Mouse (Mus musculus) adrenal gland, adult (tissue): ENCODE data around the gene Tex29.

Source experiments
- DNase-seq, 2 experiments: peaks; one replicate each; pipeline ENCODE4 v3.0.0; 2022 to 2023; ENCODE audit warnings: low spot score in 1 of 2; ENCODE audit not compliant: inconsistent age in 2 of 2

Gene Tex29

GRCm38 (mm10) chr8:11840174-11840573 is at the start of gene Tex29:
Gene Tex29 (plus strand): TSS chr8:11840474.
- DNase-seq: no peak

- no peak for DNase-seq
Observed at GRCm38 (mm10) chr8:11794956-11795355, 45.3 kb upstream of the Tex29 start.

- DNase-seq: no peak
Observed at GRCm38 (mm10) chr8:11797128-11797527, 43.1 kb upstream of the Tex29 start.

- DNase-seq: no peak
Observed at GRCm38 (mm10) chr8:11797729-11798479, 42.4 kb upstream of the Tex29 start.

GRCm38 (mm10) chr8:11798480-11798867 is 41.8 kb upstream of the Tex29 start:
- DNase-seq: no peak

- no peak for DNase-seq
Observed at GRCm38 (mm10) chr8:11799098-11799497, 41.2 kb upstream of the Tex29 start.

- no peak for DNase-seq
Observed at GRCm38 (mm10) chr8:11800481-11800880, 39.8 kb upstream of the Tex29 start.

GRCm38 (mm10) chr8:11801571-11801970 is 38.7 kb upstream of the Tex29 start:
- DNase-seq: no peak

- no peak for DNase-seq
Observed at GRCm38 (mm10) chr8:11804914-11805313, 35.4 kb upstream of the Tex29 start.

GRCm38 (mm10) chr8:11806252-11806651 is 34.0 kb upstream of the Tex29 start:
- no peak for DNase-seq

- DNase-seq: no peak
Observed at GRCm38 (mm10) chr8:11807361-11807760, 32.9 kb upstream of the Tex29 start.

- DNase-seq: no peak
Observed at GRCm38 (mm10) chr8:11808047-11808446, 32.2 kb upstream of the Tex29 start.

GRCm38 (mm10) chr8:11810426-11810825 is 29.8 kb upstream of the Tex29 start:
- DNase-seq: no peak

GRCm38 (mm10) chr8:11813801-11814200 is 26.5 kb upstream of the Tex29 start:
- no peak for DNase-seq

- peak in 1 of 2 experiments; percentile 45 for DNase-seq
Observed at GRCm38 (mm10) chr8:11815206-11815605, 25.1 kb upstream of the Tex29 start.

- peak in 1 of 2 experiments; percentile 29 for DNase-seq
Observed at GRCm38 (mm10) chr8:11820136-11820535, 20.1 kb upstream of the Tex29 start.

GRCm38 (mm10) chr8:11820568-11820967 is 19.7 kb upstream of the Tex29 start:
- DNase-seq: peak in 1 of 2 experiments; percentile 20

- DNase-seq: peak; percentile 33 to 83
Observed at GRCm38 (mm10) chr8:11821451-11822206, 18.6 kb upstream of the Tex29 start.

- DNase-seq: peak in 1 of 2 experiments; percentile 68
Observed at GRCm38 (mm10) chr8:11822550-11823060, 17.7 kb upstream of the Tex29 start.

GRCm38 (mm10) chr8:11825756-11826155 is 14.5 kb upstream of the Tex29 start:
- DNase-seq: peak in 1 of 2 experiments; percentile 43

GRCm38 (mm10) chr8:11827312-11827711 is 13.0 kb upstream of the Tex29 start:
- DNase-seq: no peak
